Mouse (Mus musculus) spleen, adult 2 months (tissue): ENCODE results near the gene Xylt1.

Experiments used
- CTCF ChIP-seq: fragments of 200-500 bp; IDR thresholded peaks from 2 replicates; pipeline ENCODE4 v1.5.1; 2011; ENCODE audit warnings: mild to moderate bottlenecking, inconsistent platforms; ENCODE audit not compliant: insufficient read depth, insufficient read length, insufficient replicate concordance; ENCODE audit errors: extremely low read depth
- POLR2A ChIP-seq: fragments of 200-500 bp; IDR thresholded peaks from 2 replicates; pipeline ENCODE4 v1.6.1; 2011; ENCODE audit warnings: low read depth, low read length, inconsistent platforms

DNA sequence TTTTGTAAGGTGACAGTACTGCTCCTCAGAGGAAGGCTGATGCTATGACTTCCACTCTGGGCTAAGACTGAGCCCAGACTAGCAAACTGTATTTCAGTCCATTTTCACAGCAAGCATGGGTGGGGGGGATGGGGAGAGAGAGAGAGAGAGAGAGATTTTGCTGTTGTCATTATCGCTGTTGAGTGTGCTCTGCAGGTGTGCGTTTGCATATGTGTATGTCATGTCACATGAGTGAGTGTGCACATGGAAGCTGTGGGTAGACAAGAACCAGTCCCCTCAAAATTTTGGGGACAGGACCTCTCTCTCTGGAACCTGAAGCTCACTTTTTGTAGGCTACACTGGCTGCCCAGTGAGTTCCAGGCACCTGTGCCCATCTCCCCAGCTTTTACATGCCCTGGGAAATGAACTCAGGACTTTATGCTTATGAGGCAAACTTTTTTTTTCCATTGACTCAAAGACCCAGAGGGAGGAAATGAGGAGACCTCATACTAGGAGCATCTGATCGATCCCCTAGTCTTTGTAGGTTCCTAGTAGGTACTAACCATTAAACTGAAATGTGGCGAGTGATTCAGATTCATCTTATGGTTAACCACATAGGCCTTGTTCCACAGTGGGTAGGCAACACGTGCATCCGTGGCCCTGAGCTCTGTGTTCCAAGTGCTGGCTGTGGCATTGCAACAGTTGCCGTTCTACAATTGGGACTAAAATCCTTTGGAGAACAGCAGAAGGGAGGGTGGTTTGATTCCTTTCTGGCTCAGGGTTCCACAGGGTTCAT is 85.4 kb downstream of the Xylt1 start:
- TF ChIP-seq CTCF (no peak), POLR2A (no peak)
